Mouse (Mus musculus): ENCODE data around the gene Lcmt1. TPM values are rescaled to one million over a fixed set of nuclear protein-coding genes. Genes with fewer than 3 reads are reported as not detected.

Gene Lcmt1
- polyA plus RNA-seq, 1 experiment, result 3.5 TPM

- no peak for TF ChIP-seq GATA1 (IDR thresholded peaks at IDR 0.05; ENCODE audit: low read length)
Observed at GRCm38 (mm10) chr7:123406988-123407387, 37.4 kb downstream of the Lcmt1 start.

GRCm38 (mm10) chr7:123410502-123410901 is 40.9 kb downstream of the Lcmt1 start:
- no peak for TF ChIP-seq GATA1 (IDR thresholded peaks at IDR 0.05; ENCODE audit: low read length)

- no peak for TF ChIP-seq GATA1 (IDR thresholded peaks at IDR 0.05; ENCODE audit: low read length)
Observed at GRCm38 (mm10) chr7:123411109-123411508, 41.5 kb downstream of the Lcmt1 start.

GRCm38 (mm10) chr7:123412143-123412542 is 42.6 kb downstream of the Lcmt1 start:
- TF ChIP-seq GATA1 (IDR thresholded peaks at IDR 0.05; ENCODE audit: low read length), result no peak

- no peak for TF ChIP-seq GATA1 (IDR thresholded peaks at IDR 0.05; ENCODE audit: low read length)
Observed at GRCm38 (mm10) chr7:123416803-123417202, 47.2 kb downstream of the Lcmt1 start.

GRCm38 (mm10) chr7:123417661-123418060 is 48.1 kb downstream of the Lcmt1 start:
- TF ChIP-seq GATA1 (IDR thresholded peaks at IDR 0.05; ENCODE audit: low read length), result no peak

- TF ChIP-seq GATA1 (IDR thresholded peaks at IDR 0.05; ENCODE audit: low read length), result no peak
Observed at GRCm38 (mm10) chr7:123419984-123420383, 50.4 kb downstream of the Lcmt1 start.

- TF ChIP-seq GATA1 (IDR thresholded peaks at IDR 0.05; ENCODE audit: low read length), result no peak
Observed at GRCm38 (mm10) chr7:123421958-123422357, 52.4 kb downstream of the Lcmt1 start.

- no peak for TF ChIP-seq GATA1 (IDR thresholded peaks at IDR 0.05; ENCODE audit: low read length)
Observed at GRCm38 (mm10) chr7:123424281-123424680, 54.7 kb downstream of the Lcmt1 start.

GRCm38 (mm10) chr7:123425134-123425757 is 55.7 kb downstream of the Lcmt1 start:
- no peak for TF ChIP-seq GATA1 (IDR thresholded peaks at IDR 0.05; ENCODE audit: low read length)

GRCm38 (mm10) chr7:123429624-123430410 is 60.2 kb downstream of the Lcmt1 start:
- no peak for TF ChIP-seq GATA1 (IDR thresholded peaks at IDR 0.05; ENCODE audit: low read length)

GRCm38 (mm10) chr7:123430411-123430705 is 60.8 kb downstream of the Lcmt1 start:
- no peak for TF ChIP-seq GATA1 (IDR thresholded peaks at IDR 0.05; ENCODE audit: low read length)

GRCm38 (mm10) chr7:123431206-123431605 is 61.6 kb downstream of the Lcmt1 start:
- no peak for TF ChIP-seq GATA1 (IDR thresholded peaks at IDR 0.05; ENCODE audit: low read length)

GRCm38 (mm10) chr7:123442079-123442478 is 72.5 kb downstream of the Lcmt1 start:
- TF ChIP-seq GATA1 (IDR thresholded peaks at IDR 0.05; ENCODE audit: low read length), result no peak

GRCm38 (mm10) chr7:123448794-123449193 is 79.2 kb downstream of the Lcmt1 start:
- TF ChIP-seq GATA1 (IDR thresholded peaks at IDR 0.05; ENCODE audit: low read length), result no peak

- no peak for TF ChIP-seq GATA1 (IDR thresholded peaks at IDR 0.05; ENCODE audit: low read length)
Observed at GRCm38 (mm10) chr7:123449676-123450075, 80.1 kb downstream of the Lcmt1 start.

- no peak for TF ChIP-seq GATA1 (IDR thresholded peaks at IDR 0.05; ENCODE audit: low read length)
Observed at GRCm38 (mm10) chr7:123450515-123450914, 80.9 kb downstream of the Lcmt1 start.

Measured in G1E-ER4 (cell line).